ENCODE assay signal across 8 mouse cellular contexts in the genomic region with DNA sequence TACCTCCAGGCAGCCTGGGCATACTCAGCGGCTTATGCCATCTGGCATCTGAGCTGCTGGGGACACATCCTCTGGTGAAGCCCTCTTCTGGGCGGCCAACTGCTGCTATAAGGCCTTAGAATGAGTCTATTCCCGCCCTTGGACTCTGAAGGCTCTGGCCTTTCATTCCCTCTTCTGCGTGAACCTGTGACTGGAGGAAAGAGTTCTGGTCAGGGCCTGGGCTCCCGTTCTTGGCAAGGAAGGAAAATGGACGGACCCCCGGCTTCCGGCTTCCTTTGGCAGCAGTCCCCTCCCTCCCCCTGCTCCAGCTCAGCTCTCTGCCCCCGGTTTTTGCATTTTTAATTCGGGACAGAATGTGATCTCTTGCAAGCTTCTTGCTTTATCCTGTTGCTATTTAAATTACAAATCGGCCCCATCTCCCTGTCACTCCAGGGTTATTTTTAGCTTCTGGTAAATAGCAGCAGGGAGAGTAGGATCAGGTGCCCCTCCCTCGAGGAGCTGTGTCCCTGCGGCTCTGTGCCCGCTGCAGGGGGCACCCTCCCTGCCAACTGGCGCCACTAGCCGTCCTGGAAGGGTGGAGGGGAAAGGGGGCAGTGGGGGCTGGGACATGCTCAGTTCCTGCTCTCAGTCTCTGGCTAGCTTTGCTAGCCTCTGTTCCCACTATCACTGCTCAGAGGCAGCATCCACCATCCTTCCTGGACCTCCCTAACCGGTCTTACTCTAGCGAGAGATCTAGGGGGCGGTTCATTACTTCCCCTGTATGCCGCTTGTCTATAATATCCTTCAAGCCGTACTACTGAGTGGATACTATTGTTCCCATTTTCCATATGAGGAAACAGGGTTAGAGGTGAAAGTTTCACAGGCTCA. TPM values are rescaled to one million over a fixed set of nuclear protein-coding genes. Genes with fewer than 3 reads are reported as not detected.
DNase-seq lines count a peak whose midpoint lies in the region; ATAC-seq and TF ChIP-seq lines count a peak whose summit lies in the region.

No protein-coding gene starts in this region.

- H3K4me3 ChIP-seq in left cerebral cortex, adult 2 months: peak overlapping the region; percentile 11; the same call in 1 of the 2 replicates
- no peak overlapping the region for H3K4me3 ChIP-seq in embryonic facial prominence, embryonic 14.5 days (ENCODE audit: low read depth, low read length)
- peak overlapping the region; percentile 26 for H3K4me3 ChIP-seq in heart, embryonic 16.5 days (ENCODE audit: low read length)
- peak overlapping the region; percentile 5; the same call in 1 of the 2 replicates for H3K4me3 ChIP-seq in midbrain, embryonic 10.5 days

- intact Hi-C loops in left cerebral cortex, adult 2 months (cut with DNase I): no loop called here

- WGBS in embryonic facial prominence, embryonic 14.5 days: 18% methylated on average over 21 of the region's 21 CpGs
- 11% methylated on average over 21 of the region's 21 CpGs for WGBS in heart, embryonic 16.5 days
- 20% methylated on average over 21 of the region's 21 CpGs for WGBS in midbrain, embryonic 10.5 days

- H3K27me3 ChIP-seq in embryonic facial prominence, embryonic 14.5 days (replicated peaks; ENCODE audit: control insufficient read depth, insufficient read depth, low read length): peaks cover 24% of the 10 kb centered on the region
- peaks cover 22% of the 10 kb centered on the region for H3K27me3 ChIP-seq in heart, embryonic 16.5 days (ENCODE audit: control insufficient read depth, insufficient read depth, low read length)
- H3K27me3 ChIP-seq in midbrain, embryonic 10.5 days (ENCODE audit: low read depth, poor library complexity, severe bottlenecking): peaks cover 88% of the 10 kb centered on the region

- no peak overlapping the region for H3K9ac ChIP-seq in embryonic facial prominence, embryonic 14.5 days (ENCODE audit: low read depth, low read length)
- H3K9ac ChIP-seq in heart, embryonic 16.5 days (ENCODE audit: low read length): peak overlapping the region; percentile 61

- H3K9me3 ChIP-seq in embryonic facial prominence, embryonic 14.5 days (ENCODE audit: control insufficient read depth, low read length): no peaks in the 10 kb centered on the region
- no peaks in the 10 kb centered on the region for H3K9me3 ChIP-seq in heart, embryonic 16.5 days (replicated peaks; ENCODE audit: control insufficient read depth, low read length)
- no peaks in the 10 kb centered on the region for H3K9me3 ChIP-seq in midbrain, embryonic 10.5 days (replicated peaks)

- H3K27ac ChIP-seq in left cerebral cortex, adult 2 months: peak overlapping the region; percentile 89
- H3K27ac ChIP-seq in embryonic facial prominence, embryonic 14.5 days (replicated peaks; ENCODE audit: low read depth, low read length): peak overlapping the region; percentile 63
- H3K27ac ChIP-seq in heart, embryonic 16.5 days (ENCODE audit: low read length): peak overlapping the region; percentile 96
- peak overlapping the region; percentile 71 for H3K27ac ChIP-seq in midbrain, embryonic 10.5 days (replicated peaks)

- peak; percentile 58 to 64 for DNase-seq in left cerebral cortex, adult 2 months (ENCODE audit: extremely low spot score in 1 of 2, low spot score in 2 of 2)
- DNase-seq in left cerebral cortex, adult 11 months (ENCODE audit: low spot score): no peak
- DNase-seq in embryonic facial prominence, embryonic 14.5 days (ENCODE audit: low spot score): peak; percentile 56
- DNase-seq in layer of hippocampus, postnatal 10 days (ENCODE audit: low spot score in 2 of 2): peak; percentile 69 to 76
- no peak for DNase-seq in midbrain, embryonic 10.5 days (ENCODE audit: low spot score)
- DNase-seq in urinary bladder, adult 2 months (ENCODE audit: low spot score): no peak

- peak overlapping the region; percentile 33 for H3K4me2 ChIP-seq in embryonic facial prominence, embryonic 14.5 days (ENCODE audit: low read depth, low read length)
- H3K4me2 ChIP-seq in heart, embryonic 16.5 days (ENCODE audit: low read depth, low read length): peak overlapping the region; percentile 56

- no peaks in the 10 kb centered on the region for H3K36me3 ChIP-seq in embryonic facial prominence, embryonic 14.5 days (ENCODE audit: control insufficient read depth, insufficient read depth, low read length)
- H3K36me3 ChIP-seq in heart, embryonic 16.5 days (ENCODE audit: control insufficient read depth, insufficient read depth): no peaks in the 10 kb centered on the region
- H3K36me3 ChIP-seq in midbrain, embryonic 10.5 days: no peaks in the 10 kb centered on the region

- peaks cover 18% of the 10 kb centered on the region for H3K4me1 ChIP-seq in embryonic facial prominence, embryonic 14.5 days (ENCODE audit: control insufficient read depth, insufficient read depth, low read length)
- peaks cover 29% of the 10 kb centered on the region for H3K4me1 ChIP-seq in heart, embryonic 16.5 days (ENCODE audit: control insufficient read depth, insufficient read depth, low read length)
- H3K4me1 ChIP-seq in midbrain, embryonic 10.5 days: peaks cover 53% of the 10 kb centered on the region

- no peak for TF ChIP-seq CTCF in left cerebral cortex, adult 2 months (IDR thresholded peaks at IDR 0.05)

- peak; percentile 39; the same call in 1 of the 2 replicates for ATAC-seq in embryonic facial prominence, embryonic 14.5 days (ENCODE audit: low read depth)
- ATAC-seq in heart, embryonic 16.5 days (replicated peaks; ENCODE audit: extremely low read depth, insufficient read depth, low FRiP score): peak; percentile 75
- ATAC-seq in erythroid progenitor cell, adult 5-6 weeks (replicated peaks; ENCODE audit: low FRiP score, poor library complexity, severe bottlenecking): no peak

RNA-seq across cellular contexts. Expression of a gene that starts 4.2 kb away (rescaled TPM):
- 100 to 1,000 TPM; 553 to 561 TPM for total RNA-seq in left cerebral cortex, adult 2 months (2021)
- polyA plus RNA-seq in embryonic facial prominence, embryonic 14.5 days (2014; fragmentation: Nextera tagmentation; extraction: Ambion mirVana): 44.9 and 47.4 TPM in 2 replicates
- polyA plus RNA-seq in heart, embryonic 16.5 days (2015; fragmentation: Nextera tagmentation; extraction: Ambion mirVana): 43.1 and 46.8 TPM in 2 replicates
- 100 to 1,000 TPM; 313 to 336 TPM for total RNA-seq in layer of hippocampus, postnatal 10 days (2021)
- polyA plus RNA-seq in midbrain, embryonic 10.5 days (2016; fragmentation: Nextera tagmentation; extraction: Ambion mirVana): 28.3 and 35.0 TPM in 2 replicates
- 135 and 148 TPM in 2 replicates for polyA plus RNA-seq in urinary bladder, adult 2 months (2012; rRNA removed)
- total RNA-seq in erythroid progenitor cell, adult 5-6 weeks (2015; ENCODE audit: low replicate concordance): 25.6 and 54.1 TPM in 2 replicates
- total RNA-seq in erythroid progenitor cell, adult 5-6 weeks (2017; ENCODE audit: low replicate concordance): 8.7 and 11.9 TPM in 2 replicates

RNA-seq across cellular contexts. Expression of a gene that starts 26.0 kb away (rescaled TPM):
- total RNA-seq in left cerebral cortex, adult 2 months (2021): not detected
- polyA plus RNA-seq in embryonic facial prominence, embryonic 14.5 days (2014; fragmentation: Nextera tagmentation; extraction: Ambion mirVana): 0.70 and 0.76 TPM in 2 replicates
- 2.1 and 2.7 TPM in 2 replicates for polyA plus RNA-seq in heart, embryonic 16.5 days (2015; fragmentation: Nextera tagmentation; extraction: Ambion mirVana)
- not detected for total RNA-seq in layer of hippocampus, postnatal 10 days (2021)
- polyA plus RNA-seq in midbrain, embryonic 10.5 days (2016; fragmentation: Nextera tagmentation; extraction: Ambion mirVana): 0.12 and 0.19 TPM in 2 replicates
- polyA plus RNA-seq in urinary bladder, adult 2 months (2012; rRNA removed): 0.03 TPM in 1 of 2 replicates, not detected in the other
- not detected in 2 replicates for total RNA-seq in erythroid progenitor cell, adult 5-6 weeks (2015; ENCODE audit: low replicate concordance)
- total RNA-seq in erythroid progenitor cell, adult 5-6 weeks (2017; ENCODE audit: low replicate concordance): 0.13 TPM in 1 of 2 replicates, not detected in the other

RNA-seq across cellular contexts. Expression of a gene that starts 39.4 kb away (rescaled TPM):
- total RNA-seq in left cerebral cortex, adult 2 months (2021): 10 to 100 TPM; 16.5 to 21.5 TPM
- polyA plus RNA-seq in embryonic facial prominence, embryonic 14.5 days (2014; fragmentation: Nextera tagmentation; extraction: Ambion mirVana): 700 and 828 TPM in 2 replicates
- polyA plus RNA-seq in heart, embryonic 16.5 days (2015; fragmentation: Nextera tagmentation; extraction: Ambion mirVana): 211 and 253 TPM in 2 replicates
- total RNA-seq in layer of hippocampus, postnatal 10 days (2021): 10 to 100 TPM; 44.3 to 49.4 TPM
- polyA plus RNA-seq in midbrain, embryonic 10.5 days (2016; fragmentation: Nextera tagmentation; extraction: Ambion mirVana): 1,290 and 1,659 TPM in 2 replicates
- polyA plus RNA-seq in urinary bladder, adult 2 months (2012; rRNA removed): 34.7 and 37.5 TPM in 2 replicates
- not detected in 2 replicates for total RNA-seq in erythroid progenitor cell, adult 5-6 weeks (2015; ENCODE audit: low replicate concordance)
- not detected in 2 replicates for total RNA-seq in erythroid progenitor cell, adult 5-6 weeks (2017; ENCODE audit: low replicate concordance)

RNA-seq across cellular contexts. Expression of a gene that starts 44.4 kb away (rescaled TPM):
- 10 to 100 TPM; 47.9 to 59.9 TPM for total RNA-seq in left cerebral cortex, adult 2 months (2021)
- 0.31 and 0.47 TPM in 2 replicates for polyA plus RNA-seq in embryonic facial prominence, embryonic 14.5 days (2014; fragmentation: Nextera tagmentation; extraction: Ambion mirVana)
- polyA plus RNA-seq in heart, embryonic 16.5 days (2015; fragmentation: Nextera tagmentation; extraction: Ambion mirVana): not detected in 2 replicates
- 10 to 100 TPM; 20.0 to 21.3 TPM for total RNA-seq in layer of hippocampus, postnatal 10 days (2021)
- 0.81 and 1.0 TPM in 2 replicates for polyA plus RNA-seq in midbrain, embryonic 10.5 days (2016; fragmentation: Nextera tagmentation; extraction: Ambion mirVana)
- polyA plus RNA-seq in urinary bladder, adult 2 months (2012; rRNA removed): 0.06 and 0.11 TPM in 2 replicates
- 1.3 TPM in 1 of 2 replicates, not detected in the other for total RNA-seq in erythroid progenitor cell, adult 5-6 weeks (2015; ENCODE audit: low replicate concordance)
- not detected in 2 replicates for total RNA-seq in erythroid progenitor cell, adult 5-6 weeks (2017; ENCODE audit: low replicate concordance)

RNA-seq across cellular contexts. Expression of a gene that starts 52.8 kb away (rescaled TPM):
- total RNA-seq in left cerebral cortex, adult 2 months (2021): 1 to 10 TPM; 2.3 TPM
- polyA plus RNA-seq in embryonic facial prominence, embryonic 14.5 days (2014; fragmentation: Nextera tagmentation; extraction: Ambion mirVana): 42.6 and 56.6 TPM in 2 replicates
- polyA plus RNA-seq in heart, embryonic 16.5 days (2015; fragmentation: Nextera tagmentation; extraction: Ambion mirVana): 7.2 and 8.4 TPM in 2 replicates
- total RNA-seq in layer of hippocampus, postnatal 10 days (2021): 10 to 100 TPM; 10.4 to 11.6 TPM
- polyA plus RNA-seq in midbrain, embryonic 10.5 days (2016; fragmentation: Nextera tagmentation; extraction: Ambion mirVana): 0.96 and 1.6 TPM in 2 replicates
- polyA plus RNA-seq in urinary bladder, adult 2 months (2012; rRNA removed): 4.9 and 15.4 TPM in 2 replicates
- total RNA-seq in erythroid progenitor cell, adult 5-6 weeks (2015; ENCODE audit: low replicate concordance): 1.4 TPM in 1 of 2 replicates, not detected in the other
- total RNA-seq in erythroid progenitor cell, adult 5-6 weeks (2017; ENCODE audit: low replicate concordance): 0.08 and 0.51 TPM in 2 replicates

Comparison
In these comparisons a context has a peak if more than half of its experiments do, and no peak if none do; other contexts are left out.
1. DNase-seq: peak in left cerebral cortex, adult 2 months (2 of 2), embryonic facial prominence, embryonic 14.5 days (single experiment) and layer of hippocampus, postnatal 10 days (2 of 2); none in left cerebral cortex, adult 11 months (single experiment), midbrain, embryonic 10.5 days (single experiment) and urinary bladder, adult 2 months (single experiment).
2. Peak in every context shown above with its lines, with median percentiles within 50 percentile points of each other: H3K27ac ChIP-seq.